Mouse (Mus musculus) stomach, postnatal 0 days (tissue): ENCODE measurements around the gene Mut.

ENCODE experiments used
- CTCF ChIP-seq: IDR thresholded peaks from 2 replicates; pipeline ENCODE4 v1.5.1; 2016; ENCODE audit warnings: antibody characterized with exemption, low read depth, mild to moderate bottlenecking, moderate library complexity
- EP300 ChIP-seq: optimal IDR thresholded peaks from 2 replicates; pipeline ENCODE3; 2016; ENCODE audit warnings: antibody characterized with exemption

DNA sequence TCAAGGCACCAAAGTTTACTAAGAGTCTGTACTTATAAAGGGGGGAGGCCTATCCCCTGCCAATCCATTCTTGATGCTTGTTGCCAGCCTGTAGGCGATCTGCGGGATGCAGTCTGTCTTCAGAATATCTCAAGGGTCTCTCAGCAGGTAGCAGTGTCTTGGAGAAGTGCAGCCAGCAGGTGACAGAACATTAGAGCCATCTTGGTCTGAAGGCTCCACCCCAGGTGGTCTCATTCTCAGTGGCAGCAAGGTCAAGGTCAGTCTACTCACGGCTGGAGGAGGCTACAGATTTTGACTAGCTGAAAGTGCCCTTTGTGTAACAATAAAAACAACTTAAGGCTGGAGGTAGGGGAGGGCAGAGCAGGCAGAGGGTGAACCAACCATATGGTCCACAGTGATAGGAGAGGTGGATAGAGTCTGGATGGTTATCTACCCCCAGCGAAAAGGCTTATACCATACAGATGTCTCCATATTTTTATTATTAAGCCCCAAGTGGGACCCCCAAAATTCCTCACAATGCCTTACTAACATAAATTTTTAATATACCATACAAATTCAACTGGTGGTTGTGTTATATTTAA, 34.6 kb upstream of the Mut start:
- TF ChIP-seq CTCF (no peak), EP300 (no peak)
